Mouse (Mus musculus) CH12.LX (cell line): Measurements from ENCODE around the gene Ube2b. TPM values are rescaled to one million over a fixed set of nuclear protein-coding genes. Genes with fewer than 3 reads are reported as not detected.

Experiments
- DNase-seq: peaks from one replicate; pipeline ENCODE4 v3.0.0-alpha.2; 2013; ENCODE audit errors: extremely low read depth
- H3K27ac ChIP-seq: 2 replicates; pipeline ENCODE4 v1.5.1; 2012; ENCODE audit warnings: low read depth, mild to moderate bottlenecking, control low read depth, moderate library complexity; ENCODE audit not compliant: insufficient read depth
- H3K27me3 ChIP-seq: replicated peaks from 2 replicates; pipeline ENCODE3; 2012; ENCODE audit warnings: inconsistent platforms
- H3K36me3 ChIP-seq, 2 experiments: replicated peaks in 1 of 2; 2 replicates each; pipeline versions ENCODE3 to v1.6.1; 2012; ENCODE audit warnings: inconsistent platforms in 1 of 2, low read length in 1 of 2, mild to moderate bottlenecking in 1 of 2, mixed read lengths in 1 of 2, moderate library complexity in 1 of 2; ENCODE audit not compliant: control insufficient read depth in 1 of 2, insufficient read depth in 1 of 2
- H3K4me1 ChIP-seq, 2 experiments: 2 replicates each; pipeline ENCODE4 v1.6.1; 2012; ENCODE audit warnings: inconsistent platforms in 1 of 2, moderate library complexity in 1 of 2; ENCODE audit not compliant: insufficient read depth in 2 of 2, control insufficient read depth in 1 of 2
- H3K4me2 ChIP-seq: 2 replicates; pipeline ENCODE4 v1.6.1; 2012; ENCODE audit warnings: low read depth, mild to moderate bottlenecking, control low read depth; ENCODE audit not compliant: poor library complexity, insufficient read depth, severe bottlenecking
- H3K4me3 ChIP-seq, 3 experiments: fragments of 150-350 bp in 1 of 3; sonication (generic) in 1 of 3; replicated peaks in 1 of 3; 2 replicates each; pipeline versions ENCODE3 to v1.5.1; 2011 to 2012; ENCODE audit warnings: low read depth in 2 of 3, low read length in 2 of 3, mild to moderate bottlenecking in 2 of 3, moderate library complexity in 2 of 3, control low read depth in 1 of 3, improper control_type of control experiment in 1 of 3, inconsistent platforms in 1 of 3, mixed read lengths in 1 of 3; ENCODE audit not compliant: poor library complexity in 1 of 3
- H3K79me2 ChIP-seq: replicated peaks from 2 replicates; pipeline ENCODE4 v1.6.1; 2012; ENCODE audit warnings: mild to moderate bottlenecking, moderate library complexity; ENCODE audit not compliant: control insufficient read depth, poor library complexity, insufficient read depth, severe bottlenecking; ENCODE audit errors: extremely low read depth
- H3K9ac ChIP-seq: 2 replicates; pipeline ENCODE4 v1.6.1; 2012; ENCODE audit warnings: low read depth, mild to moderate bottlenecking, control low read depth, moderate library complexity; ENCODE audit not compliant: insufficient read depth
- H3K9me3 ChIP-seq: replicated peaks from 2 replicates; pipeline ENCODE3; 2012; ENCODE audit warnings: low read length, inconsistent platforms, mixed read lengths
- BHLHE40 ChIP-seq: IDR thresholded peaks from 2 replicates; pipeline ENCODE4 v1.6.1; 2011; ENCODE audit warnings: mild to moderate bottlenecking, low read depth, low read length, improper control_type of control experiment
- CHD1 ChIP-seq: IDR thresholded peaks from 2 replicates; pipeline ENCODE4 v1.6.1; 2012; ENCODE audit warnings: low read depth, low read length, improper control_type of control experiment, inconsistent platforms
- CHD2 ChIP-seq: IDR thresholded peaks from 2 replicates; pipeline ENCODE4 v1.6.1; 2011; ENCODE audit warnings: low read length, improper control_type of control experiment
- ELF1 ChIP-seq: IDR thresholded peaks from 2 replicates; pipeline ENCODE4 v1.6.1; 2014; ENCODE audit warnings: low read depth, mild to moderate bottlenecking, inconsistent platforms, low read length, improper control_type of control experiment
- GABPA ChIP-seq: IDR thresholded peaks from 2 replicates; pipeline ENCODE4 v1.6.1; 2012; ENCODE audit warnings: low read depth, low read length, improper control_type of control experiment, inconsistent platforms; ENCODE audit not compliant: insufficient replicate concordance
- JUN ChIP-seq: IDR thresholded peaks from 2 replicates; pipeline ENCODE4 v1.6.1; 2011; ENCODE audit warnings: low read depth, mild to moderate bottlenecking, low read length, improper control_type of control experiment, moderate library complexity; ENCODE audit not compliant: insufficient read depth
- JUND ChIP-seq: conservative IDR thresholded peaks from 2 replicates; pipeline ENCODE4 v1.6.1; 2011; ENCODE audit warnings: low read depth, low read length, improper control_type of control experiment
- KAT2A ChIP-seq: IDR thresholded peaks from 2 replicates; pipeline ENCODE4 v1.6.1; 2012; ENCODE audit warnings: low read length, improper control_type of control experiment, inconsistent platforms; ENCODE audit not compliant: insufficient replicate concordance
- MAX ChIP-seq: IDR thresholded peaks from 2 replicates; pipeline ENCODE4 v1.6.1; 2011; ENCODE audit warnings: low read length, improper control_type of control experiment
- MAZ ChIP-seq: IDR thresholded peaks from 2 replicates; pipeline ENCODE4 v1.6.1; 2012; ENCODE audit warnings: low read depth, mild to moderate bottlenecking, inconsistent platforms, low read length, improper control_type of control experiment, moderate library complexity
- MYC ChIP-seq: IDR thresholded peaks from 2 replicates; pipeline ENCODE4 v1.6.1; 2011; ENCODE audit warnings: low read depth, mild to moderate bottlenecking, improper control_type of control experiment, low read length
- NELFE ChIP-seq: IDR thresholded peaks from 2 replicates; pipeline ENCODE4 v1.6.1; 2011; ENCODE audit warnings: low read depth, low read length, improper control_type of control experiment
- PAX5 ChIP-seq: IDR thresholded peaks from 2 replicates; pipeline ENCODE4 v1.6.1; 2012; ENCODE audit warnings: low read length, inconsistent platforms, mixed read lengths
- POLR2AphosphoS2 ChIP-seq: IDR thresholded peaks from 2 replicates; pipeline ENCODE4 v1.6.1; 2011; ENCODE audit warnings: low read depth, low read length, improper control_type of control experiment
- RCOR1 ChIP-seq: conservative IDR thresholded peaks from 2 replicates; pipeline ENCODE4 v1.6.1; 2012; ENCODE audit warnings: low read depth, mild to moderate bottlenecking, inconsistent platforms, low read length, improper control_type of control experiment
- SIN3A ChIP-seq: IDR thresholded peaks from 2 replicates; pipeline ENCODE4 v1.6.1; 2012; ENCODE audit warnings: low read length, improper control_type of control experiment, inconsistent platforms
- SMC3 ChIP-seq: IDR thresholded peaks from 2 replicates; pipeline ENCODE4 v1.6.1; 2011; ENCODE audit warnings: low read depth, low read length, improper control_type of control experiment
- TBP ChIP-seq: conservative IDR thresholded peaks from 2 replicates; pipeline ENCODE4 v1.6.1; 2011; ENCODE audit warnings: low read depth, low read length, improper control_type of control experiment
- TCF12 ChIP-seq: IDR thresholded peaks from 2 replicates; pipeline ENCODE4 v1.6.1; 2014; ENCODE audit warnings: low read depth, mild to moderate bottlenecking, inconsistent platforms, low read length, improper control_type of control experiment
- UBTF ChIP-seq: IDR thresholded peaks from 2 replicates; pipeline ENCODE4 v1.6.1; 2012; ENCODE audit warnings: low read depth, mild to moderate bottlenecking, inconsistent platforms, low read length, improper control_type of control experiment, moderate library complexity
- USF1 ChIP-seq: IDR thresholded peaks from 2 replicates; pipeline ENCODE4 v1.6.1; 2014; ENCODE audit warnings: low read depth, mild to moderate bottlenecking, inconsistent platforms, low read length, improper control_type of control experiment
- ZKSCAN1 ChIP-seq: IDR thresholded peaks from 2 replicates; pipeline ENCODE4 v1.6.1; 2012; ENCODE audit warnings: low read depth, inconsistent platforms, low read length, improper control_type of control experiment, borderline replicate concordance
- ZMIZ1 ChIP-seq: IDR thresholded peaks from 2 replicates; pipeline ENCODE4 v1.6.1; 2012; ENCODE audit warnings: low read depth, mild to moderate bottlenecking, inconsistent platforms, low read length, improper control_type of control experiment
- dilution Hi-C: fragments of 300-500 bp; cut with MboI; formaldehyde crosslinking; loops from 2 replicates; pipeline ENCODE4 v1.14.3; 2020; ENCODE audit warnings: low sequenced_read_pairs; ENCODE audit not compliant: extremely low pct_unique_long_range_greater_than_20kb, extremely low pct_ligation_motif_present
- in situ Hi-C: fragments of 300-500 bp; cut with MboI; formaldehyde crosslinking; loops from 3 replicates; pipeline ENCODE4 v1.14.3; 2019; ENCODE audit warnings: low sequenced_read_pairs, low pct_ligation_motif_present, low pct_unique_long_range_greater_than_20kb, mixed read lengths
- polyA plus RNA-seq: library from polyadenylated mRNA; unstranded; fragments of >175 nt; gene quantifications from 2 replicates; pipeline ENCODE4 v1.2.1, GENCODE M21; 2012; ENCODE audit warnings: low read depth; ENCODE audit not compliant: insufficient read length
- total RNA-seq, 2 experiments: library from RNA; depleted of rRNA; stranded (reverse); fragments of 300-350 nt in 1 of 2; fragments of >200 nt in 1 of 2; gene quantifications; 2 replicates each; pipeline ENCODE4 v1.2.3; 2012 to 2014

Gene Ube2b
- total and polyA plus RNA-seq, 3 experiments: 76.7 to 278 (median 230) TPM

DNA sequence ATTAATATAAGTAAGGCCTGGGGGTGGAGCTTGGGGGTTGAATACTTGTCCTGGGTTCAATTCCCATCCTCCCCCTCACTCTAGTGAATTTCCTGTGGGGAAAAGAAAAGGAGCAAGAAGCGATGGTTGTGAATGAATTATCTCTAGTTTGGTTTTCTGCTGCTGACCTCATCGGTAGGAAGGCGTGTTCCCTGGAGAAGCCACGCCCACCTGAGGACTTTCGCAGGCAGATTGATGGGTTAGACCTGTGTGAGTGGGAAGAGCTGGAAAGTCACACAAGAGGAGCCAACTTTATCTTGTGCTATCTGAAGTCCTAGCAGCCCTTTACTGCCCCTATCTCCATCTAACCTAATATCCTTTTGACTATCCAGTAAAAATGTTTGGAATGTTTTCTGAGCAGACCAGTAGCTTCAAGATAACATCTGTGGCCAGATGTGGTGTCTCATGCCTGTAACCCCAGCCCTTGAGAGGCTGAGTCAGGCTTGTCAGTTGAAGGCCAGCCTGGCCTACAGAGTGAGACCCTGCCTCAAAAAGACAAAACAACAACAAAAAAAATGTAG, 48.6 kb downstream of the Ube2b start:
- H3K4me3 ChIP-seq: no peak overlapping the region
- no peak overlapping the region for H3K4me2 ChIP-seq
- H3K27ac ChIP-seq: no peak overlapping the region
- peaks cover 0 to 8% of the 10 kb centered on the region in 2 experiments; a peak in 2 of 4 replicates for H3K4me1 ChIP-seq
- H3K27me3 ChIP-seq: peaks cover 20% of the 10 kb centered on the region
- H3K79me2 ChIP-seq: no peaks in the 10 kb centered on the region
- no peak for DNase-seq
- no peaks in the 10 kb centered on the region for H3K9me3 ChIP-seq
- dilution Hi-C loops: no loop called here
- in situ Hi-C loops: no loop called here
- H3K36me3 ChIP-seq: no peaks in the 10 kb centered on the region
- TF ChIP-seq GABPA (no peak), MAX (no peak), ZKSCAN1 (no peak), ELF1 (no peak), NELFE (no peak), BHLHE40 (no peak), JUND (no peak), TCF12 (no peak), SIN3A (no peak), TBP (no peak), CHD1 (no peak), SMC3 (no peak), UBTF (no peak), PAX5 (no peak), CHD2 (no peak), MAZ (no peak), POLR2AphosphoS2 (no peak), JUN (no peak), MYC (no peak)
- no peak overlapping the region for H3K9ac ChIP-seq

DNA sequence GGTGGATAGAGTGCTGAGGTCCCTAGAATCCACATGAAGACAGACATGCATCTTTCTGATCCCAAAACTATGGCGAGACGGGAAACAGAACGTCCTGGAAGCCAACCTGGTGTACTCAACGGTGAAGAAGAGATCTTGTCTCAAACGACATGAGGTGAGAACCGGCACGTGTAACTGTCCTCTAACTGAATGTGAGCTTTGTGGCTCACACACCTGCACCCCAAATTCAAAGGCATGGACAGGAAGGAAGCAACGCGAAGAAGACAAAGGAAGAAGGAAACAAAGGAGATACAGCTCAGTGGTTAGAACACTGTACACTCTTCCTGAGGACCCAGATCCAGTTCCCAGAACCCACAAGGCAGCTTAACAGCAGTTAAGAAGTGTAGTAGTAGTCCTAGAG, 50.6 kb downstream of the Ube2b start:
- Histone ChIP-seq H3K9ac (no peak overlapping the region), H3K4me3 (no peak overlapping the region), H3K27ac (no peak overlapping the region), H3K27me3 (peaks cover 36% of the 10 kb centered on the region), H3K36me3 (no peaks in the 10 kb centered on the region), H3K9me3 (no peaks in the 10 kb centered on the region), H3K4me2 (no peak overlapping the region), H3K79me2 (no peaks in the 10 kb centered on the region), H3K4me1 (peaks cover 0 to 16% of the 10 kb centered on the region in 2 experiments; a peak in 2 of 4 replicates)
- dilution Hi-C loops: no loop called here
- TF ChIP-seq KAT2A: no peak
- no peak for TF ChIP-seq ELF1
- no peak for TF ChIP-seq JUND
- TF ChIP-seq ZMIZ1: no peak
- no peak for TF ChIP-seq SIN3A
- no peak for TF ChIP-seq USF1
- no peak for TF ChIP-seq RCOR1
- no peak for DNase-seq
- in situ Hi-C loops: no loop called here
